Mouse (Mus musculus): ENCODE measurements around the gene Slc6a15. TPM values are rescaled to one million over a fixed set of nuclear protein-coding genes. Genes with fewer than 3 reads are reported as not detected.

The Slc6a15 gene
- polyA plus RNA-seq, 1 experiment from 2014 or later = 6.1 TPM

- 65% methylated on average over 2 of the region's 2 CpGs for WGBS
These were observed 80.8 kb downstream of the Slc6a15 start for GRCm38 (mm10) chr10:103448340-103448739.

GRCm38 (mm10) chr10:103457896-103458295 is 90.3 kb downstream of the Slc6a15 start:
- Histone ChIP-seq H3K27ac (no peak overlapping the region), H3K4me2 (replicated peaks) (no peak overlapping the region), H3K36me3 (no peaks in the 10 kb centered on the region), H3K9me3 (no peaks in the 10 kb centered on the region), H3K9ac (no peak overlapping the region), H3K4me3 (replicated peaks) (no peak overlapping the region), H3K27me3 (replicated peaks) (no peaks in the 10 kb centered on the region), H3K4me1 (replicated peaks) (no peaks in the 10 kb centered on the region)
- ATAC-seq = no peak
- 94% methylated on average over 1 of the region's 1 CpGs for WGBS

More at GRCm38 (mm10) chr10:103448340-103448739, 80.8 kb downstream of the Slc6a15 start:
- Histone ChIP-seq H3K27me3 (replicated peaks) (no peaks in the 10 kb centered on the region), H3K36me3 (no peaks in the 10 kb centered on the region), H3K27ac (no peak overlapping the region), H3K9ac (no peak overlapping the region), H3K4me1 (replicated peaks) (no peaks in the 10 kb centered on the region), H3K4me3 (replicated peaks) (no peak overlapping the region), H3K4me2 (replicated peaks) (no peak overlapping the region), H3K9me3 (no peaks in the 10 kb centered on the region)
- ATAC-seq = no peak

Other genes starting within 250 kb of the Slc6a15 start
- gene Lrriq1, start 131.5 kb upstream of the Slc6a15 start, polyA plus RNA-seq (2015; fragmentation: Nextera tagmentation; extraction: Ambion mirVana) = 0.38 and 0.71 TPM in 2 replicates

Measured in intestine, embryonic 15.5 days (tissue).